Mouse (Mus musculus) hindbrain, embryonic 11.5 days (tissue): Measurements from ENCODE around the gene Ankrd55. TPM values are rescaled to one million over a fixed set of nuclear protein-coding genes. Genes with fewer than 3 reads are reported as not detected.
A peak's percentile ranks its signal among the peaks of the same experiment; 100 is the strongest.
"Not testable (repeated sequence)": the region's sequence is repeated elsewhere in the genome, so short reads cannot be mapped to it uniquely, and the experiment has no call there.

Source experiments
- ATAC-seq: fragments of 200-750 bp; cut with Nextera tagmentation; 2 replicates; pipeline ENCODE4 v1.8.0; 2017; ENCODE audit warnings: mild to moderate bottlenecking, moderate TSS enrichment, moderate library complexity; ENCODE audit not compliant: low FRiP score
- DNase-seq: peaks from one replicate; pipeline ENCODE4 v3.0.0-alpha.2; 2015; ENCODE audit warnings: low spot score
- H3K27ac ChIP-seq: fragments of 300-500 bp; sonication (generic); 2 replicates; pipeline ENCODE4 v1.5.1; 2014; ENCODE audit warnings: mild to moderate bottlenecking, low read depth, low read length
- H3K27me3 ChIP-seq: fragments of 300-500 bp; sonication (generic); 2 replicates; pipeline ENCODE4 v1.6.1; 2014; ENCODE audit warnings: mild to moderate bottlenecking, low read length, moderate library complexity, mixed read lengths; ENCODE audit not compliant: control insufficient read depth, insufficient read depth
- H3K36me3 ChIP-seq: fragments of 300-500 bp; sonication (generic); 2 replicates; pipeline ENCODE4 v1.6.1; 2014; ENCODE audit warnings: mild to moderate bottlenecking, low read length, moderate library complexity, mixed read lengths; ENCODE audit not compliant: control insufficient read depth, insufficient read depth
- H3K4me1 ChIP-seq: fragments of 300-500 bp; sonication (generic); replicated peaks from 2 replicates; pipeline ENCODE4 v1.6.1; 2014; ENCODE audit warnings: low read length, mixed read lengths; ENCODE audit not compliant: control insufficient read depth, insufficient read depth
- H3K4me2 ChIP-seq: fragments of 300-500 bp; sonication (generic); replicated peaks from 2 replicates; pipeline ENCODE4 v1.6.1; 2014; ENCODE audit warnings: mild to moderate bottlenecking, low read depth, low read length
- H3K4me3 ChIP-seq: fragments of 300-500 bp; sonication (generic); 2 replicates; pipeline ENCODE4 v1.5.1; 2014; ENCODE audit warnings: low read depth, low read length
- H3K9ac ChIP-seq: fragments of 300-500 bp; sonication (generic); 2 replicates; pipeline ENCODE4 v1.6.1; 2014; ENCODE audit warnings: low read depth, low read length
- H3K9me3 ChIP-seq: fragments of 300-500 bp; sonication (generic); 2 replicates; pipeline ENCODE4 v1.6.1; 2016; ENCODE audit warnings: low read length; ENCODE audit not compliant: control insufficient read depth
- WGBS: fragments of 180-500 bp; shearing (Covaris S2); extraction: QIAGEN DNeasy Blood & Tissue Kit; methylation state at CpG from one replicate; pipeline ENCODE4 v1.1.7; 2014; 5-methylcytosine and 5-hydroxymethylcytosine counted together
- polyA plus RNA-seq: library from polyadenylated mRNA; unstranded; fragments of >200 nt; fragmentation: Nextera tagmentation; extraction: Ambion mirVana; gene quantifications from 2 replicates; pipeline ENCODE4 v1.2.1, GENCODE M21; 2014

The Ankrd55 gene
- polyA plus RNA-seq, 1 experiment from 2014 or later: 1.7 TPM

- DNase-seq (peak; percentile 50), ATAC-seq (no peak)
- Histone ChIP-seq H3K27me3 (no peaks in the 10 kb centered on the region), H3K4me2 (no peak overlapping the region), H3K9ac (no peak overlapping the region), H3K9me3 (no peaks in the 10 kb centered on the region), H3K4me1 (no peaks in the 10 kb centered on the region), H3K27ac (no peak overlapping the region), H3K36me3 (no peaks in the 10 kb centered on the region), H3K4me3 (no peak overlapping the region)
- WGBS: 21% methylated on average over 1 of the region's 1 CpGs
Measured at GRCm38 (mm10) chr13:112308672-112309071, 20.4 kb downstream of the Ankrd55 start.

GRCm38 (mm10) chr13:112311611-112312010, 23.4 kb downstream of the Ankrd55 start:
- not testable (repeated sequence) for H3K4me2 ChIP-seq, H3K9ac ChIP-seq, H3K36me3 ChIP-seq, H3K27me3 ChIP-seq, ATAC-seq, H3K4me3 ChIP-seq, H3K27ac ChIP-seq, DNase-seq, H3K9me3 ChIP-seq, H3K4me1 ChIP-seq
- WGBS: 85% methylated on average over 3 of the region's 3 CpGs

- 26% methylated on average over 3 of the region's 3 CpGs for WGBS
- Histone ChIP-seq H3K4me3 (no peak overlapping the region), H3K9me3 (no peaks in the 10 kb centered on the region)
Measured at GRCm38 (mm10) chr13:112315442-112315841, 27.2 kb downstream of the Ankrd55 start.

GRCm38 (mm10) chr13:112316622-112317482, 28.6 kb downstream of the Ankrd55 start:
- no peaks in the 10 kb centered on the region for H3K36me3 ChIP-seq
- 87% methylated on average over 11 of the region's 11 CpGs for WGBS
- no peak overlapping the region for H3K4me3 ChIP-seq
- H3K4me2 ChIP-seq: no peak overlapping the region
- ATAC-seq (no peak), DNase-seq (no peak)
- no peaks in the 10 kb centered on the region for H3K27me3 ChIP-seq
- no peaks in the 10 kb centered on the region for H3K4me1 ChIP-seq
- H3K9ac ChIP-seq: no peak overlapping the region
- H3K27ac ChIP-seq: no peak overlapping the region
- no peaks in the 10 kb centered on the region for H3K9me3 ChIP-seq

More at GRCm38 (mm10) chr13:112315442-112315841, 27.2 kb downstream of the Ankrd55 start:
- no peak overlapping the region for H3K4me2 ChIP-seq
- no peaks in the 10 kb centered on the region for H3K36me3 ChIP-seq
- ATAC-seq: peak; percentile 22; the same call in 1 of the 2 replicates
- no peaks in the 10 kb centered on the region for H3K27me3 ChIP-seq
- DNase-seq: peak; percentile 5
- H3K9ac ChIP-seq: no peak overlapping the region
- no peaks in the 10 kb centered on the region for H3K4me1 ChIP-seq
- H3K27ac ChIP-seq: no peak overlapping the region

- Histone ChIP-seq H3K9ac (no peak overlapping the region), H3K27me3 (no peaks in the 10 kb centered on the region), H3K4me1 (no peaks in the 10 kb centered on the region), H3K4me3 (no peak overlapping the region), H3K36me3 (no peaks in the 10 kb centered on the region), H3K9me3 (no peaks in the 10 kb centered on the region), H3K27ac (no peak overlapping the region), H3K4me2 (no peak overlapping the region)
- DNase-seq: no peak
- 87% methylated on average over 8 of the region's 8 CpGs for WGBS
- no peak for ATAC-seq
Measured at GRCm38 (mm10) chr13:112318124-112318523, 29.9 kb downstream of the Ankrd55 start.

GRCm38 (mm10) chr13:112323591-112324266, 35.5 kb downstream of the Ankrd55 start:
- H3K4me2 ChIP-seq: no peak overlapping the region
- H3K36me3 ChIP-seq: no peaks in the 10 kb centered on the region
- H3K4me1 ChIP-seq: no peaks in the 10 kb centered on the region
- no peak overlapping the region for H3K27ac ChIP-seq
- ATAC-seq (no peak), DNase-seq (no peak)
- no peak overlapping the region for H3K4me3 ChIP-seq
- 73% methylated on average over 12 of the region's 12 CpGs for WGBS
- H3K27me3 ChIP-seq: no peaks in the 10 kb centered on the region
- H3K9ac ChIP-seq: no peak overlapping the region
- no peaks in the 10 kb centered on the region for H3K9me3 ChIP-seq

GRCm38 (mm10) chr13:112325126-112325525, 36.9 kb downstream of the Ankrd55 start:
- H3K9ac ChIP-seq: no peak overlapping the region
- no peak overlapping the region for H3K4me3 ChIP-seq
- no peaks in the 10 kb centered on the region for H3K9me3 ChIP-seq
- WGBS: 90% methylated on average over 2 of the region's 2 CpGs
- no peak for DNase-seq
- no peak overlapping the region for H3K27ac ChIP-seq
- no peaks in the 10 kb centered on the region for H3K27me3 ChIP-seq
- no peak overlapping the region for H3K4me2 ChIP-seq
- ATAC-seq: no peak
- H3K36me3 ChIP-seq: no peaks in the 10 kb centered on the region
- H3K4me1 ChIP-seq: no peaks in the 10 kb centered on the region

GRCm38 (mm10) chr13:112326403-112326802, 38.2 kb downstream of the Ankrd55 start:
- no peak overlapping the region for H3K9ac ChIP-seq
- H3K9me3 ChIP-seq: no peaks in the 10 kb centered on the region
- H3K4me3 ChIP-seq: no peak overlapping the region
- no peak for DNase-seq
- H3K4me2 ChIP-seq: no peak overlapping the region
- no peak overlapping the region for H3K27ac ChIP-seq
- no peaks in the 10 kb centered on the region for H3K27me3 ChIP-seq
- H3K36me3 ChIP-seq: no peaks in the 10 kb centered on the region
- no peak for ATAC-seq
- H3K4me1 ChIP-seq: peaks cover 3% of the 10 kb centered on the region; the same call in 1 of the 2 replicates
- WGBS: 87% methylated on average over 7 of the region's 7 CpGs
